In genomic region chr6:84476466-84476865, GRCm38 (mm10) we compare ENCODE assay signal across 9 mouse cellular contexts.
DNase-seq lines count a peak whose midpoint lies in the region; ATAC-seq and TF ChIP-seq lines count a peak whose summit lies in the region.
"Had no signal": no experiment of that assay in that cellular context is flagged by ENCODE, and none has a peak within 500 bp of the region (broad histone marks: within the 10 kb centered on the region; RNA-seq: fewer than 3 reads in every experiment).

No protein-coding gene starts in this region.

- TF ChIP-seq POLR2A in heart, adult 2 months (IDR thresholded peaks at IDR 0.05; ENCODE audit: insufficient read depth, low read depth, low read length) = no peak

- no peaks in the 10 kb centered on the region for H3K9me3 ChIP-seq in heart, embryonic 11.5 days (replicated peaks; ENCODE audit: control insufficient read depth, low read length)

- no peak for TF ChIP-seq CTCF in heart, adult 2 months (IDR thresholded peaks at IDR 0.05)

- no peak overlapping the region for H3K4me3 ChIP-seq in heart, adult 2 months
- H3K4me3 ChIP-seq in heart, embryonic 11.5 days (ENCODE audit: low read depth, low read length) = no peak overlapping the region

- no peaks in the 10 kb centered on the region for H3K27me3 ChIP-seq in heart, adult 2 months (ENCODE audit: control insufficient read depth, insufficient read depth, low read length)
- no peaks in the 10 kb centered on the region for H3K27me3 ChIP-seq in heart, embryonic 11.5 days (ENCODE audit: control insufficient read depth, insufficient read depth, low read length)

- no peaks in the 10 kb centered on the region for H3K36me3 ChIP-seq in heart, adult 2 months (ENCODE audit: control insufficient read depth, insufficient read depth, low read length)
- no peaks in the 10 kb centered on the region for H3K36me3 ChIP-seq in heart, embryonic 11.5 days (ENCODE audit: control insufficient read depth, insufficient read depth, low read length)

- H3K4me2 ChIP-seq in heart, embryonic 11.5 days = no peak overlapping the region

- TF ChIP-seq EP300 in heart, adult 2 months (IDR thresholded peaks at IDR 0.05; ENCODE audit: insufficient read depth, low read depth, low read length) = no peak

- peak; percentile 14 to 30 for DNase-seq in heart, adult 2 months
- peak; percentile 31 for DNase-seq in urinary bladder, postnatal 14 days (ENCODE audit: low spot score)
- DNase-seq in urinary bladder, postnatal 25 days (ENCODE audit: low spot score) = no peak
- DNase-seq in kidney, postnatal 14 days = peak; percentile 58
- peak; percentile 21 for DNase-seq in testis, postnatal 14 days (ENCODE audit: low spot score)
- no peak for DNase-seq in left cerebral cortex, adult 11 months (ENCODE audit: low spot score)
- DNase-seq in left cerebral cortex, postnatal 36 days (ENCODE audit: low spot score in 2 of 2) = no peak

- WGBS in heart, adult 2 months = 28% methylated on average over 9 of the region's 9 CpGs
- WGBS in heart, embryonic 11.5 days (ENCODE audit: insufficient replicate concordance) = 46% methylated on average over 9 of the region's 9 CpGs

- H3K79me2 ChIP-seq in heart, adult 2 months (replicated peaks; ENCODE audit: control insufficient read depth, insufficient read depth, low read length) = no peaks in the 10 kb centered on the region

- no peak overlapping the region for H3K27ac ChIP-seq in heart, adult 2 months
- H3K27ac ChIP-seq in heart, embryonic 11.5 days (ENCODE audit: low read depth, low read length) = no peak overlapping the region

- no peak; the same call in 1 of the 2 replicates for ATAC-seq in heart, embryonic 11.5 days (replicated peaks; ENCODE audit: insufficient number of reproducible peaks, low FRiP score, low TSS enrichment)
- ATAC-seq: Patski had no signal

- no peaks in the 10 kb centered on the region for H3K4me1 ChIP-seq in heart, adult 2 months (ENCODE audit: control insufficient read depth, insufficient read depth, low read length)
- H3K4me1 ChIP-seq in heart, embryonic 11.5 days (ENCODE audit: control insufficient read depth, insufficient read depth, low read length) = no peaks in the 10 kb centered on the region

- intact Hi-C loops in heart, adult 2 months (cut with DNase I) = loop anchor here (10.0 kb wide), 1 partner anchor 382 kb away; no protein-coding TSS in a partner anchor
- intact Hi-C loops in left cerebral cortex, postnatal 36 days (cut with DNase I) = no loop called here

- no peak overlapping the region for H3K9ac ChIP-seq in heart, adult 2 months (ENCODE audit: low read depth, low read length)
- H3K9ac ChIP-seq in heart, embryonic 11.5 days (ENCODE audit: low read depth, low read length) = no peak overlapping the region

Comparison
In these comparisons a context has a peak if more than half of its experiments do, and no peak if none do; other contexts are left out.
1. DNase-seq: peak in heart, adult 2 months (2 of 2), urinary bladder, postnatal 14 days (single experiment), kidney, postnatal 14 days (single experiment) and testis, postnatal 14 days (single experiment); none in urinary bladder, postnatal 25 days (single experiment), left cerebral cortex, adult 11 months (single experiment) and left cerebral cortex, postnatal 36 days (0 of 2).